ENCODE assay signal across 19 mouse cellular contexts in the genomic region with DNA sequence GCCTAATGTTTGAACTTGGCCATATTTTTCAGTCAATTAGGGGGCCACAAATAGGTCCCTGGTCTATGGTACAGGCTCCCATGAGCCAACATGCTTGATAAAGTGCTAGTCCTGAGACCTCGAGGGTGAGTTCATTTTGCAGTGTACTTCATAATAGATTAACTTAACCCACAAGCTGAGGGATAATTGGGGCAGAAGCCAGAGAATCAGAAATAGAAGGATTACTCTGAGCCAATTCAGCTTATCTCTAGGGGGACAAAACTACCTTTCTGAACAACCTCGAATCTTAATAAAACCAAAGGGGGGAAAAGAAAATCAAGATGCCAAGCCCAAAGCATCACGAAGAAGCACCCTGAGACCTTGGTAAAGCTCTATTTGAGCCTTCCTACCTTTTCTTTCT. TPM values are rescaled to one million over a fixed set of nuclear protein-coding genes. Genes with fewer than 3 reads are reported as not detected.
"Had no signal": no experiment of that assay in that cellular context is flagged by ENCODE, and none has a peak within 500 bp of the region (broad histone marks: within the 10 kb centered on the region; RNA-seq: fewer than 3 reads in every experiment).

No protein-coding gene starts in this region.

- H3K4me3 ChIP-seq: midbrain, embryonic 10.5 days; midbrain, embryonic 12.5 days; myocyte; neural tube, embryonic 13.5 days; neural tube, embryonic 15.5 days had no signal

- H3K27ac ChIP-seq: midbrain, embryonic 12.5 days; neural tube, embryonic 13.5 days; neural tube, embryonic 15.5 days had no signal

- H3K27me3 ChIP-seq: midbrain, embryonic 12.5 days; neural tube, embryonic 13.5 days; neural tube, embryonic 15.5 days had no signal

- DNase-seq: lung, embryonic 14.5 days; lung, postnatal 10 days; lung, postnatal 4 days; midbrain, embryonic 14.5 days; right cerebral cortex, adult 18-20 months; right cerebral cortex, postnatal 25 days; right cerebral cortex, postnatal 4 days; spleen, adult 18-20 months; thymus, adult 18-20 months; thymus, postnatal 14 days; thymus, postnatal 36 days had no signal

RNA-seq across cellular contexts. Expression of a gene that starts 42.5 kb away (rescaled TPM):
- total RNA-seq: megakaryocyte, adult 5-6 weeks; megakaryocyte-erythroid progenitor cell, adult 5-6 weeks had no signal
- polyA plus RNA-seq: midbrain, embryonic 12.5 days; stomach, embryonic 14.5 days had no signal
